Mouse (Mus musculus): Measurements from ENCODE around the gene Fkbpl. TPM values are rescaled to one million over a fixed set of nuclear protein-coding genes. Genes with fewer than 3 reads are reported as not detected.

Gene Fkbpl
- polyA plus RNA-seq, 1 experiment from 2014 or later = 12.3 TPM

GRCm38 (mm10) chr17:34641945-34642344 is 2.6 kb upstream of the Fkbpl start:
- WGBS = 73% methylated on average over 3 of the region's 3 CpGs
- Histone ChIP-seq H3K27ac (ENCODE audit: low read length) (no peak overlapping the region), H3K4me1 (ENCODE audit: control insufficient read depth, insufficient read depth, low read length) (peaks cover 21% of the 10 kb centered on the region)

DNA sequence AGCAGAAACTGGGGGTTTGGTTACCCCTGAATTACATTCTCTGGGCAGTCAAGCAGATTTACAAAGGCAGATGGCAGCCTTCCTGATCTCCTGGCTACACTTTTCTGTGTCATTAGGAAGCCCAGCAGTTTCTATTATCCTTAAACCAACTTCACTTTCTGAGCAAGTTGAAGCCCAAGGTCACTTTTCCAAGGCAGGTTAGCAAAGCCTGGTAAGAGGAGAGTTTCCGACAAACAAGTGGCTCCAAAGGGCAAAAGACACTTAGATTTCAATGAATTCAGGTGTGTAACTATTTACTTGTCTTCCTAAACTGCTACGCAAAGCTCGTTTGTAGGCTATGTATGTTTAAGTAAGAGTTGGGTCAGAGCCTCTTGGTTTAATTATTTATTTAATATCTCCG is 1.2 kb upstream of the Fkbpl start:
- no peaks in the 10 kb centered on the region for H3K36me3 ChIP-seq (ENCODE audit: control insufficient read depth, insufficient read depth)
- no peaks in the 10 kb centered on the region for H3K27me3 ChIP-seq (ENCODE audit: control insufficient read depth, insufficient read depth, low read length)
- no peak overlapping the region for H3K4me3 ChIP-seq (ENCODE audit: low read length)
- peaks cover 28% of the 10 kb centered on the region for H3K4me1 ChIP-seq (ENCODE audit: control insufficient read depth, insufficient read depth, low read length)
- no peaks in the 10 kb centered on the region; the same call in 1 of the 2 replicates for H3K9me3 ChIP-seq (replicated peaks; ENCODE audit: control insufficient read depth, low read length)
- no peak overlapping the region for H3K4me2 ChIP-seq (ENCODE audit: low read depth, low read length)
- ATAC-seq (replicated peaks; ENCODE audit: extremely low read depth, insufficient read depth, low FRiP score) = no peak
- H3K9ac ChIP-seq (ENCODE audit: low read length) = no peak overlapping the region
- WGBS = 87% methylated on average over 4 of the region's 4 CpGs
- H3K27ac ChIP-seq (ENCODE audit: low read length) = no peak overlapping the region

More at GRCm38 (mm10) chr17:34641945-34642344, 2.6 kb upstream of the Fkbpl start:
- H3K36me3 ChIP-seq (ENCODE audit: control insufficient read depth, insufficient read depth) = no peaks in the 10 kb centered on the region
- H3K9me3 ChIP-seq (replicated peaks; ENCODE audit: control insufficient read depth, low read length) = no peaks in the 10 kb centered on the region; the same call in 1 of the 2 replicates
- ATAC-seq (replicated peaks; ENCODE audit: extremely low read depth, insufficient read depth, low FRiP score) = no peak
- no peak overlapping the region for H3K9ac ChIP-seq (ENCODE audit: low read length)
- H3K4me3 ChIP-seq (ENCODE audit: low read length) = no peak overlapping the region
- no peak overlapping the region for H3K4me2 ChIP-seq (ENCODE audit: low read depth, low read length)
- no peaks in the 10 kb centered on the region for H3K27me3 ChIP-seq (ENCODE audit: control insufficient read depth, insufficient read depth, low read length)

GRCm38 (mm10) chr17:34643944-34644343 is 620 bp upstream of the Fkbpl start:
- H3K4me2 ChIP-seq (ENCODE audit: low read depth, low read length) = no peak overlapping the region
- H3K27me3 ChIP-seq (ENCODE audit: control insufficient read depth, insufficient read depth, low read length) = no peaks in the 10 kb centered on the region
- no peaks in the 10 kb centered on the region; the same call in 1 of the 2 replicates for H3K9me3 ChIP-seq (replicated peaks; ENCODE audit: control insufficient read depth, low read length)
- ATAC-seq (replicated peaks; ENCODE audit: extremely low read depth, insufficient read depth, low FRiP score) = no peak
- no peak overlapping the region for H3K4me3 ChIP-seq (ENCODE audit: low read length)
- WGBS = 71% methylated on average over 10 of the region's 10 CpGs
- H3K36me3 ChIP-seq (ENCODE audit: control insufficient read depth, insufficient read depth) = no peaks in the 10 kb centered on the region
- H3K27ac ChIP-seq (ENCODE audit: low read length) = no peak overlapping the region
- H3K9ac ChIP-seq (ENCODE audit: low read length) = no peak overlapping the region
- H3K4me1 ChIP-seq (ENCODE audit: control insufficient read depth, insufficient read depth, low read length) = peaks cover 28% of the 10 kb centered on the region

DNA sequence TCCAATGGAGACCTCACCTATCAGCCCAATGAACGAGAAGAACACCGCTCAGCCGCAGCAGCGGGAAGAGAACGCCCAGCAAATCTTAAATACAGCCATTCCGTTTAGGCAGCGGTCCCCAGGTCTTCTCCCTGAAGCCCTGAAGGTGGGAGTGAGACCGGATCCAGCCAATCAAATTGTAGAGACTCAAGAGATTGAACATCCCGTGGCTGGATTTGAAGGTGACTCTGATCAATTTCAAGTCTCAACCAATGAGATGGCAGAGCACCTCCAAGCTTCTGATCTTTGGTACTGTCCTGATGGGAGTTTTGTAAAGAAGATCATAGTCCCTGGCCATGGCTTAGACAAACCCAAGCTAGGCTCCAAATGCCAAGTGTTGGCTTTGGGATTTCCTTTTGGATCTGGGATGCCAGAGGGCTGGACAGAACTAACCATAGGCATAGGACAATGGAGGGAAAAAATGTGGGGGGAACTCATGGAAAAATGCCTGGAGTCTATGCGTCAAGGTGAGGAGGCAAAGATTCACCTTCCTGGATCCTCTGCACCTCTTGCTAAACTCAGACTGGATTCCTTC is 779 bp downstream of the Fkbpl start:
- H3K4me3 ChIP-seq (ENCODE audit: low read length) = peak overlapping the region; percentile 74
- peaks cover 27% of the 10 kb centered on the region for H3K4me1 ChIP-seq (ENCODE audit: control insufficient read depth, insufficient read depth, low read length)
- H3K4me2 ChIP-seq (ENCODE audit: low read depth, low read length) = peak overlapping the region; percentile 78
- no peak for ATAC-seq (replicated peaks; ENCODE audit: extremely low read depth, insufficient read depth, low FRiP score)
- H3K27ac ChIP-seq (ENCODE audit: low read length) = 0 out of 2 replicates have a peak overlapping the region, but pooled peaks have one; percentile 37
- no peaks in the 10 kb centered on the region for H3K36me3 ChIP-seq (ENCODE audit: control insufficient read depth, insufficient read depth)
- peak overlapping the region; percentile 83 for H3K9ac ChIP-seq (ENCODE audit: low read length)
- H3K9me3 ChIP-seq (replicated peaks; ENCODE audit: control insufficient read depth, low read length) = no peaks in the 10 kb centered on the region
- no peaks in the 10 kb centered on the region for H3K27me3 ChIP-seq (ENCODE audit: control insufficient read depth, insufficient read depth, low read length)
- WGBS = 38% methylated on average over 10 of the region's 10 CpGs

DNA sequence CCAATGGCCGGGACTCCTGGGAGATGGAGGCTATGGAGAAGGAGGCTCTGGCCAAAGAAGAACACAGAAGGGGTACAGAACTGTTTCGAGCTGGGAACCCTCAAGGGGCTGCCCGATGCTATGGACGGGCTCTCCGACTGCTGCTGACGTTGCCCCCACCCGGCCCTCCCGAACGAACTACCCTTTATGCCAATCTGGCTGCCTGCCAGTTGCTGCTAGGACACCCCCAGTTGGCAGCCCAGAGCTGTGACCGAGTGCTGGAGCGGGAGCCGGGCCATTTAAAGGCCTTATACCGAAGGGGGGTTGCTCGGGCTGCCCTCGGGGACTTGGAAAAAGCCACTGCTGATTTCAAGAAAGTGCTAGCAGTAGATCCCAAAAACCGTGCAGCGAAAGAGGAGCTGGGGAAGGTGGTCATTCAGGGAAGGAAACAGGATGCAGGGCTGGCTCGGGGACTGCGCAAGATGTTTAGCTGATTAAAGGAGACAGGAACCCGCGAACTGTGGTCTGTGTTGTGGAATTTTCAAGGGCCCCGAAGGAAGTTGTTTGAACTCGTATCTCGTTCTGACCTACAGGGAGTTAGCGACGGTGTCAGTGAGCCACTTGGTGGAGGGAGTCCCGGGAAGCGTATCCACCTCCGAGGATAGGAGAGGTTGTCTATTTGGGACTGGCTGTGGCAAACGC is 1.4 kb downstream of the Fkbpl start:
- Histone ChIP-seq H3K4me3 (ENCODE audit: low read length) (no peak overlapping the region), H3K36me3 (ENCODE audit: control insufficient read depth, insufficient read depth) (no peaks in the 10 kb centered on the region), H3K9ac (ENCODE audit: low read length) (no peak overlapping the region), H3K9me3 (replicated peaks; ENCODE audit: control insufficient read depth, low read length) (no peaks in the 10 kb centered on the region), H3K27ac (ENCODE audit: low read length) (no peak overlapping the region), H3K4me1 (ENCODE audit: control insufficient read depth, insufficient read depth, low read length) (peaks cover 23% of the 10 kb centered on the region), H3K27me3 (ENCODE audit: control insufficient read depth, insufficient read depth, low read length) (no peaks in the 10 kb centered on the region), H3K4me2 (ENCODE audit: low read depth, low read length) (peak overlapping the region; percentile 11; the same call in 1 of the 2 replicates)
- WGBS = 80% methylated on average over 30 of the region's 30 CpGs
- ATAC-seq (replicated peaks; ENCODE audit: extremely low read depth, insufficient read depth, low FRiP score) = no peak

DNA sequence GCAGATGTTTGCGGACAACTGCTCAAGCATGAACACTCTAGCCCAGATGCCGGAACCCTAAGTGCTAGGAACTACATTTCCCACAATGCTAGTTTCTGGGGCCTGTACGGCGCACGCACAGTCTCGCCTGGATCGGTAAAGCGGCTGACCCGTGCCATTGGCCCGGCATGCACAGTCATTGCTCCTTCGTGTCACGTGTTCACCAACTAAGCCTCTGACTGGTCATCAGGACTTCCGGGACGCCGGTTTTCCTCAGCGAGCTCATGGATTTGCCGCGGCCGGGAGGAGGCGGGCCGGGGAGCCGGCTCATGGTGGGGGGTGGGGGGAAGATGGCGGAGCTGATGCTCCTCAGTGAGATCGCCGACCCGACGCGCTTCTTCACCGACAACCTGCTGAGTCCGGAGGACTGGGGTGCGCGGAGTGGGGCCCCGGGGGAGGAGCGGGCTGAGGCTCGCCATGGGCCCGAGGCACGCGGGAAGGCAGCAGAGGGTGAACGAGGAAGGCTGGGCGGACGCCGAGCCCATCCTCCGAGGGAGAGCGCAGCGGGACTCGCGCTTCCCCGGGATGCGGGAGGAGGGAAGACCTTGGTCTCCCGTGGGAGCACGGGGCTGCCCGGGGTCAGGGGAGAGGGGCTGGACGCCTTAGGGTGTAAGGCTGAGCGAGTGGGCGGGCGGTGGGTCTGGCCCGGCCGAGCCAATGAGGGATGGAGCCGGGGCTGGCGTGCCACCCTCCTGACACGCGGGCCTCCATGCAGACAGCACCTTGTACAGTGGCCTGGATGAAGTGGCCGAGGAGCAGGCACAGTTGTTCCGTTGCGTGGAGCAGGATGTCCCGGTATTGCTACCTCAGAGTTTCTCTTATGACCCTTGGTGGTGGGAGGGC is 2.6 kb downstream of the Fkbpl start, which contains the start of gene Atf6b:
Gene Atf6b, plus strand, starts transcription at position 241 of the 882 bp plus-strand sequence.
- WGBS = 1% methylated on average over 66 of the region's 66 CpGs
- Histone ChIP-seq H3K9ac (ENCODE audit: low read length) (peak within 1 kb of the TSS; percentile 94), H3K27me3 (ENCODE audit: control insufficient read depth, insufficient read depth, low read length) (no peaks in the 10 kb centered on the region), H3K4me1 (ENCODE audit: control insufficient read depth, insufficient read depth, low read length) (peaks cover 18% of the 10 kb centered on the region), H3K27ac (ENCODE audit: low read length) (peak within 1 kb of the TSS; percentile 69), H3K36me3 (ENCODE audit: control insufficient read depth, insufficient read depth) (peaks cover 7% of the 10 kb centered on the region), H3K4me3 (ENCODE audit: low read length) (peak within 1 kb of the TSS; percentile 94), H3K4me2 (ENCODE audit: low read depth, low read length) (peak within 1 kb of the TSS; percentile 90), H3K9me3 (replicated peaks; ENCODE audit: control insufficient read depth, low read length) (no peaks in the 10 kb centered on the region)
- peak; percentile 97 for ATAC-seq (replicated peaks; ENCODE audit: extremely low read depth, insufficient read depth, low FRiP score)

- H3K9me3 ChIP-seq (replicated peaks; ENCODE audit: control insufficient read depth, low read length) = no peaks in the 10 kb centered on the region
- no peak overlapping the region for H3K4me3 ChIP-seq (ENCODE audit: low read length)
- H3K9ac ChIP-seq (ENCODE audit: low read length) = no peak overlapping the region
- no peak overlapping the region for H3K27ac ChIP-seq (ENCODE audit: low read length)
- H3K4me2 ChIP-seq (ENCODE audit: low read depth, low read length) = peak overlapping the region; percentile 90
- H3K4me1 ChIP-seq (ENCODE audit: control insufficient read depth, insufficient read depth, low read length) = peaks cover 18% of the 10 kb centered on the region
- peaks cover 12% of the 10 kb centered on the region for H3K36me3 ChIP-seq (ENCODE audit: control insufficient read depth, insufficient read depth)
- WGBS = 83% methylated on average over 16 of the region's 16 CpGs
- H3K27me3 ChIP-seq (ENCODE audit: control insufficient read depth, insufficient read depth, low read length) = no peaks in the 10 kb centered on the region
- no peak for ATAC-seq (replicated peaks; ENCODE audit: extremely low read depth, insufficient read depth, low FRiP score)
Observed at GRCm38 (mm10) chr17:34648141-34648890, 3.8 kb downstream of the Fkbpl start.

DNA sequence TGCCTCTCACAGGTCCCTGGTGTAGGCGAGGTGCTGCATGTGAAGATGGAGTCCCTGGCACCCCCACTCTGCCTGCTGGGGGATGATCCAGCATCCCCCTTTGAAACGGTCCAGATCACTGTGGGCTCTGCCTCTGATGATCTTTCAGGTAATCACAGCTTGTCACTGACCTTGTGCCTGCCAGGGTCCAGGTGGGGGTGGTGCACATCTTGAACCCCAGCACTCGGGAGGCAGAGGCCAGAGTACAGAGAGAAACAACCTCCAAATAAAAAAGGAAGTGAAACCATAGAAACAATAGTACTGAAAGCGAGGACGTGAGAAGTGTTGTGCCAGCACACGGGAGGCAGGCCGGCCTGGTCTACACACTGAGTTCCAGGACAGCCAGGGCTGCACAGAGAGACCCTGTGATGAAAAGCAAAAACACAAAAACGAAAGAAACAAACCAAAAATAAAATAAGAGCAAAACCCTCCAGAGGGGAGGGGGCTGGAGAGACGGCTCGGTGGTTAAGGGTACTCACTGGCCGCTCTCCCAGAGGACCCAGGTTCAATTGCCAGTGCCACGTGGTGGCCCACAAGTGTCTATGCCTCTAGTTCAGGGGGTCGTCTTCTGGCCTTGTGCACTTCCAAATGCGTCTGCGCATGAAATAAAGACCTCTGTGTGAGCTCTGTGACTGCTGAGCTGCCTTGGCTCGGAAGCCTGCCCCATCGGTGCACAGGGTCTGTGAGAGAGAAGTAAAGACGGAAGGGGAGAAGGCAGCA is 4.7 kb downstream of the Fkbpl start:
- no peak overlapping the region for H3K4me3 ChIP-seq (ENCODE audit: low read length)
- H3K27ac ChIP-seq (ENCODE audit: low read length) = no peak overlapping the region
- no peaks in the 10 kb centered on the region for H3K27me3 ChIP-seq (ENCODE audit: control insufficient read depth, insufficient read depth, low read length)
- H3K36me3 ChIP-seq (ENCODE audit: control insufficient read depth, insufficient read depth) = peaks cover 15% of the 10 kb centered on the region
- no peak overlapping the region for H3K4me2 ChIP-seq (ENCODE audit: low read depth, low read length)
- peaks cover 18% of the 10 kb centered on the region for H3K4me1 ChIP-seq (ENCODE audit: control insufficient read depth, insufficient read depth, low read length)
- ATAC-seq (replicated peaks; ENCODE audit: extremely low read depth, insufficient read depth, low FRiP score) = no peak
- no peak overlapping the region for H3K9ac ChIP-seq (ENCODE audit: low read length)
- WGBS = 86% methylated on average over 18 of the region's 18 CpGs
- no peaks in the 10 kb centered on the region for H3K9me3 ChIP-seq (replicated peaks; ENCODE audit: control insufficient read depth, low read length)
